Mouse (Mus musculus) intestine, embryonic 16.5 days (tissue): ENCODE measurements around the gene Iqgap3. TPM values are rescaled to one million over a fixed set of nuclear protein-coding genes. Genes with fewer than 3 reads are reported as not detected.
A peak's percentile ranks its signal among the peaks of the same experiment; 100 is the strongest.

ENCODE experiments used
- ATAC-seq: fragments of 200-750 bp; cut with Nextera tagmentation; 2 replicates; pipeline ENCODE4 v1.8.0; 2017; ENCODE audit warnings: moderate TSS enrichment, moderate library complexity
- H3K27ac ChIP-seq: fragments of 300-500 bp; sonication (generic); 2 replicates; pipeline ENCODE4 v1.5.1; 2014; ENCODE audit warnings: mild to moderate bottlenecking, low read length
- H3K27me3 ChIP-seq: fragments of 300-500 bp; sonication (generic); replicated peaks from 2 replicates; pipeline ENCODE4 v1.6.1; 2014; ENCODE audit warnings: low read length, control low read depth, mixed read lengths; ENCODE audit not compliant: control insufficient read depth, insufficient read depth
- H3K36me3 ChIP-seq: fragments of 300-500 bp; sonication (generic); 2 replicates; pipeline ENCODE4 v1.6.1; 2014; ENCODE audit warnings: low read length, control low read depth; ENCODE audit not compliant: control insufficient read depth, insufficient read depth
- H3K4me1 ChIP-seq: fragments of 300-500 bp; sonication (generic); 2 replicates; pipeline ENCODE4 v1.6.1; 2014; ENCODE audit warnings: low read length, control low read depth, mixed read lengths; ENCODE audit not compliant: control insufficient read depth, insufficient read depth
- H3K4me2 ChIP-seq: fragments of 300-500 bp; sonication (generic); 2 replicates; pipeline ENCODE4 v1.6.1; 2014; ENCODE audit warnings: low read depth, low read length, control low read depth
- H3K4me3 ChIP-seq: fragments of 300-500 bp; sonication (generic); 2 replicates; pipeline ENCODE4 v1.5.1; 2014; ENCODE audit warnings: mild to moderate bottlenecking, low read length
- H3K9ac ChIP-seq: fragments of 300-500 bp; sonication (generic); 2 replicates; pipeline ENCODE4 v1.6.1; 2014; ENCODE audit warnings: low read depth, low read length
- H3K9me3 ChIP-seq: fragments of 300-500 bp; sonication (generic); 2 replicates; pipeline ENCODE4 v1.6.1; 2016; ENCODE audit warnings: low read length, control low read depth; ENCODE audit not compliant: control insufficient read depth
- WGBS: fragments of 180-500 bp; shearing (Covaris S2); extraction: QIAGEN DNeasy Blood & Tissue Kit; methylation state at CpG from one replicate; pipeline ENCODE4 v1.1.7; 2014; 5-methylcytosine and 5-hydroxymethylcytosine counted together
- polyA plus RNA-seq: library from polyadenylated mRNA; unstranded; fragments of >200 nt; fragmentation: Nextera tagmentation; extraction: Ambion mirVana; gene quantifications from 2 replicates; pipeline ENCODE4 v1.2.1, GENCODE M21; 2015

Iqgap3 gene
- 14.3 and 14.5 TPM in 2 replicates for polyA plus RNA-seq

- WGBS = 19% methylated on average over 33 of the region's 33 CpGs
- H3K4me3 ChIP-seq = peak within 1 kb of the TSS; percentile 68
- H3K27me3 ChIP-seq = no peaks in the 10 kb centered on the region
Measured at GRCm38 (mm10) chr3:88081345-88082223, at the start of gene Iqgap3. Gene Iqgap3 (plus strand): TSS chr3:88081971.

DNA sequence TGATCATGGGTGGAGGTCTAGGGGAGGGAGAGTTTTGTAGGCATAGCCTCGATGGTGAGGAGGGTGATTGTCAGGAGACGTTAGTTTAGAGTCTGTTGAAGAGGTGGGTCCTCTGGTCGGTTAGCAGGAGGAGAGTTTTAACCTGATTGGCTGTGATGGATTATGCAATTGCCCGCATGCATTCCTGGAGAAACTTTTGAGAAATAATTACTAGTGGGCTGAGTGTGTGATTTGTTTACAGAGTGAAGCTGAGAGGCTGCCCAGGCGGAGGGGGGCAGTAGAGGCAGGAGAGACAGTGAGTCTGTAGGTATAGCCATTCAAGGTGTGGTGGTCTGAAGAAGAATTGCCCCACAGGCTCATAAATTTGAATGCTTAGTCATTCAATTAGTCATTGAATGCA lies 48.3 kb upstream of the Iqgap3 start:
- Histone ChIP-seq H3K9ac (no peak overlapping the region), H3K27me3 (peaks cover 34% of the 10 kb centered on the region), H3K4me1 (no peaks in the 10 kb centered on the region), H3K9me3 (peaks cover 3% of the 10 kb centered on the region; the same call in 1 of the 2 replicates), H3K36me3 (no peaks in the 10 kb centered on the region), H3K27ac (no peak overlapping the region), H3K4me2 (no peak overlapping the region), H3K4me3 (no peak overlapping the region)
- WGBS = 46% methylated on average over 5 of the region's 5 CpGs
- ATAC-seq = no peak

More at GRCm38 (mm10) chr3:88081345-88082223, at the start of gene Iqgap3:
- ATAC-seq = peak; percentile 93
- Histone ChIP-seq H3K27ac (0 out of 2 replicates have a peak within 1 kb of the TSS, but pooled peaks have one; percentile 13), H3K4me2 (peak within 1 kb of the TSS; percentile 70), H3K4me1 (peaks cover 9% of the 10 kb centered on the region), H3K36me3 (no peaks in the 10 kb centered on the region; the same call in 1 of the 2 replicates), H3K9ac (peak within 1 kb of the TSS; percentile 65), H3K9me3 (no peaks in the 10 kb centered on the region)

DNA sequence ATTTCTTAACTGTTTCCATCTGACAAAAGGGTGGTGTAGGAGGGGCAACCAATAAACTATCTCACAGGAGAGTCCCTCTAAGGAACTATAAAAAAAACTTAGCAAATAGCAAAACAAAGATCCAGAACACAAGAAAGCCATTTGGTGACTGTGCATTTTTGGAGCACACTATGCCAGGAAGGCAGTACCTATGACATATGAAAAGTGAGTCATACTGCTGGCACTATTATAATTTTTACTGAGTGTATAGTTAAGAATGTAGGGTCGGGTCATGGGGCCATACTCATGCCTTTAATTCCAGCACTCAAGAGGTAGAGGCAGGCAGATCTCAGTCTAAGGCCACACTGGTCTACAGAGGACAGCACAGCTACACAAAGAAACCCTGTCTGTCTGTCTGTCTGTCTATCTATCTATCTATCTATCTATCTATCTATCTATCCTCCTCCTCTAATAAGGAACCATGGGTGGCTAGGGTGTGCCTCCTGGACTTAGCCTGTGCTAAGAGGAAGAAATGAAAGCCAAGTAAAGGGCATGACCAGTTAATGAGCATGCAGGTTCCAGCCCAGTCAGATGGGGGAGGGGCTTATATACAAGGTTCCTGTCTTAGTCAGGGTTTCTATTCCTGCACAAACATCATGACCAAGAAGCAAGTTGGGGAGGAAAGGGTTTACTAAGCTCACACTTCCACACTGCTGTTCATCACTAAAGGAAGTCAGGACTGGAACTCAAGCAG lies 46.0 kb upstream of the Iqgap3 start:
- no peaks in the 10 kb centered on the region for H3K36me3 ChIP-seq
- no peak overlapping the region for H3K27ac ChIP-seq
- H3K9me3 ChIP-seq = 0 out of 2 replicates have a peak, but pooled peaks cover 3% of the 10 kb centered on the region
- ATAC-seq = no peak
- no peak overlapping the region for H3K9ac ChIP-seq
- H3K27me3 ChIP-seq = peaks cover 26% of the 10 kb centered on the region
- H3K4me2 ChIP-seq = no peak overlapping the region
- H3K4me3 ChIP-seq = no peak overlapping the region
- 54% methylated on average over 1 of the region's 1 CpGs for WGBS
- no peaks in the 10 kb centered on the region for H3K4me1 ChIP-seq

DNA sequence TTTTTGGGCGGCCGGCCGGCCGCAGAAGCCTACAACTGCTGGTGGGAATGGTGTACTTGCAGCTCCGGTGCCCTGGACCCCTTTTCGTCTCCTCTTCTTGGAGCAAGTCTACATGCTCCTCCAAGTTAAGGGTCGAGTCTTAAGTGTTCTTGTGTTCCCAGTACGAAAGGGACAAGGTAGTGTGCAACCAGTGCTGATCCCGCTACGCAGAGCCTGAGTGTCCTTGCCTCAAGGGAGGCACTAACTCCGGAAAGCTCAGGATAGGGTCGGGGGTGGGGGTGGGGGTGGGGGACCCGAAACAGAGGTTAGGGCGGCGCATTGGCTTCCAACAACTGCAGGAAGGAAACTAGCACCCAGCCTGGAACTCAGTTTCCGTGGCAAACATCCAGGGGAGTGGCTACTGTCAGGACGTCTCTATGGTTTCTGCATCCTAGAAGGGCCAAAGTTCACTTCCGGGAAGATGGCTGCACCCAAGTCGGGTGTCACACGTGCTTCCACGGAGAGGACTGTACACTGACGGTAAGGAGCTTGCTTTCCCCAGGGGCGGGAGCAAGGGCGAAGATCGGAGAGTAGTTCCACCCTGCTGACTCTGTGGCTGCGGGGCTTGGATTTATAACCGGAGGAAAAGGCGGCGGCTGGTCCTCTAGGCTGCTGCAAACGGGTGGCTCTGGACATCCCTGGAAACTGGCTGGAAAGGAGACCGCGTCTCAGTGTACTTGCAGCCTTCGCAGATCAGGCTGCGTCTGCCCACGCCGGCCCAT lies 38.9 kb upstream of the Iqgap3 start, which contains the start of gene Gpatch4:
Gene Gpatch4, plus strand, starts transcription at position 448 of the 761 bp plus-strand sequence.
- Histone ChIP-seq H3K9ac (peak within 1 kb of the TSS; percentile 77), H3K36me3 (no peaks in the 10 kb centered on the region), H3K9me3 (no peaks in the 10 kb centered on the region), H3K4me3 (peak within 1 kb of the TSS; percentile 74), H3K4me1 (peaks cover 3% of the 10 kb centered on the region; the same call in 1 of the 2 replicates), H3K4me2 (peak within 1 kb of the TSS; percentile 58), H3K27me3 (peaks cover 6% of the 10 kb centered on the region), H3K27ac (peak within 1 kb of the TSS; percentile 49)
- WGBS = 9% methylated on average over 36 of the region's 36 CpGs
- peak; percentile 97 for ATAC-seq

DNA sequence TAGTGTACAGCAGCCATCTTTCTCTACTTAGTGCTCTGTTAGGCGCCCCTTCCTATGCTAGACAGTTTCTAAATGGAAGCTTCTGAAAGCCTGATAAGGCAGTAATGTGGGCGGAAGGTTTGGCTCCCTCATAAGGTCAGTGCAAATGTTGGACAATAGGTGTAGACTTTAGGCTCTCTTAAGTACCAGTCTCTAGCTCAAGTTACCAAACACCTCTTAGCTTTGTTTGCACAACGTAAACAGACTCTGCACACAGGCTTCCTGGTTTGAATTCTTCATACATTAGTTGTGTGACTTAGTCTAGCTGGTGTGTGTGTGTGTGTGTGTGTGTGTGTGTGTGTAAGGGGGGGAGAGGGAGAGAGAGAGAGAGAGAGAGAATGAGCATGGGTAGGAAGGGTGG lies 32.2 kb upstream of the Iqgap3 start:
- Histone ChIP-seq H3K9ac (no peak overlapping the region), H3K36me3 (0 out of 2 replicates have a peak, but pooled peaks cover 20% of the 10 kb centered on the region), H3K27me3 (no peaks in the 10 kb centered on the region), H3K4me3 (no peak overlapping the region), H3K27ac (no peak overlapping the region), H3K9me3 (no peaks in the 10 kb centered on the region), H3K4me2 (no peak overlapping the region), H3K4me1 (no peaks in the 10 kb centered on the region)
- 56% methylated on average over 3 of the region's 3 CpGs for WGBS
- no peak for ATAC-seq

DNA sequence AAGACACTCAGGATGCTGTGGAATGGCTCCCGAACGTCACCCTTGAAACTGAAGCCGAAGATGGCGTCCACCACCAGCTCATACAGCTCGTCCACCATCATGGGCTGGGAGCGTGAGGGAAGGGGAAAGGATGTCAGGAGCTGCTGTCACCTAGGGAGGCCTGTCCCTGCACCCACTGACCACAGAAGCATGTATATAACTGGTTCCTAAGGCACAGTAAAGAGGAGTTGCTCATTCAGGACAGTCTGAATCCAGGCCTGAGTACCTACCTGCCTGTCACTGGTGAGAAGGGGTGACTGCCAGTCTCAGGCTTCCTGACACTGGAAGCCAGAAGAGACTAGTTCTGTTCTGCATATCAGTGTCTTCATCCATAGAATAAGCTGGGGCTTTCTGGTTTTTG lies 24.7 kb upstream of the Iqgap3 start:
- Histone ChIP-seq H3K36me3 (peaks cover 18% of the 10 kb centered on the region; the same call in 1 of the 2 replicates), H3K9ac (peak overlapping the region; percentile 87; the same call in 1 of the 2 replicates), H3K4me2 (0 out of 2 replicates have a peak overlapping the region, but pooled peaks have one; percentile 81), H3K27ac (no peak overlapping the region), H3K9me3 (no peaks in the 10 kb centered on the region), H3K27me3 (no peaks in the 10 kb centered on the region), H3K4me3 (no peak overlapping the region), H3K4me1 (peaks cover 9% of the 10 kb centered on the region)
- ATAC-seq = no peak
- 84% methylated on average over 6 of the region's 6 CpGs for WGBS

- ATAC-seq = peak; percentile 98
- under 1% methylated on average over 60 of the region's 60 CpGs for WGBS
- peaks cover 9% of the 10 kb centered on the region for H3K4me1 ChIP-seq
- peak within 1 kb of the TSS; percentile 87 for H3K9ac ChIP-seq
- H3K27me3 ChIP-seq = no peaks in the 10 kb centered on the region
- H3K4me2 ChIP-seq = peak within 1 kb of the TSS; percentile 81
- H3K9me3 ChIP-seq = no peaks in the 10 kb centered on the region
- H3K27ac ChIP-seq = peak within 1 kb of the TSS; percentile 62; the same call in 1 of the 2 replicates
- H3K36me3 ChIP-seq = peaks cover 11% of the 10 kb centered on the region; the same call in 1 of the 2 replicates
- peak within 1 kb of the TSS; percentile 74 for H3K4me3 ChIP-seq
Measured at GRCm38 (mm10) chr3:88057902-88058696, 23.7 kb upstream of the Iqgap3 start, which contains the start of gene Naxe. Gene Naxe (minus strand): TSS chr3:88058495.

GRCm38 (mm10) chr3:88068386-88068785 lies 13.4 kb upstream of the Iqgap3 start:
- H3K9me3 ChIP-seq = no peaks in the 10 kb centered on the region
- H3K4me1 ChIP-seq = no peaks in the 10 kb centered on the region
- H3K4me2 ChIP-seq = no peak overlapping the region
- H3K4me3 ChIP-seq = no peak overlapping the region
- H3K27me3 ChIP-seq = no peaks in the 10 kb centered on the region
- 22% methylated on average over 2 of the region's 2 CpGs for WGBS
- H3K36me3 ChIP-seq = no peaks in the 10 kb centered on the region
- H3K27ac ChIP-seq = no peak overlapping the region
- ATAC-seq = no peak
- no peak overlapping the region for H3K9ac ChIP-seq
